Mouse (Mus musculus): Measurements from ENCODE around the gene Shisa3. TPM values are rescaled to one million over a fixed set of nuclear protein-coding genes. Genes with fewer than 3 reads are reported as not detected.

Gene Shisa3
- 10.0 and 13.2 TPM in 2 replicates for polyA plus RNA-seq (2014; fragmentation: Nextera tagmentation; extraction: Ambion mirVana)

GRCm38 (mm10) chr5:67607804-67608673, at the start of gene Shisa3:
Shisa3 (plus strand) TSS chr5:67607882.
- Histone ChIP-seq H3K4me1 (ENCODE audit: control insufficient read depth, insufficient read depth, low read length) (peaks cover 5% of the 10 kb centered on the region), H3K27ac (ENCODE audit: low read depth, low read length) (no peak within 1 kb of the TSS), H3K4me2 (ENCODE audit: low read depth) (peak within 1 kb of the TSS; percentile 89), H3K27me3 (ENCODE audit: control insufficient read depth, insufficient read depth, low read length) (peaks cover 40% of the 10 kb centered on the region), H3K36me3 (ENCODE audit: control insufficient read depth, insufficient read depth, low read length) (no peaks in the 10 kb centered on the region), H3K4me3 (ENCODE audit: low read depth, low read length) (peak within 1 kb of the TSS; percentile 57), H3K9me3 (ENCODE audit: control insufficient read depth, low read length) (no peaks in the 10 kb centered on the region), H3K9ac (ENCODE audit: low read length) (peak within 1 kb of the TSS; percentile 60)
- WGBS: under 1% methylated on average over 81 of the region's 86 CpGs
- ATAC-seq (ENCODE audit: insufficient read depth, low FRiP score, low TSS enrichment): peak; percentile 66
- DNase-seq (ENCODE audit: low spot score): peak; percentile 72

DNA sequence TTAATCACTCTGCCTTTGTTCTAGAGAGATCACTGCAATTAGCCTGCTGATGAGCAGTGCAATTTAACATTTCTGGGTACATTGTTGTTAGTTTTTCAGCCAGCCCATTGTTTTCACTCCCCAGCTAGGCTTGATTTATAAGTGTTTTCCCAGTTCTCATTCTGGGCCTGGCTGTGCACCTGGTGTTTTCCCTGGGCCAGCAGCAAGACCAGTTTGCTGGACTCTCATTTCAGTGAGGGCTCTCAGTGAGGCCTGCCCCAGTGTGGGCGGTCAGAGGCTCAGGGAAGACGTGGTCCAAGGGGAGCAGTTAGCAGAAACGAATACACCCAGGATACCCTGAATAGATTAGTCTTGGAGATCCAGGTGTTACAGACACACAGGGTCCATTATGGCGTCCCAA, 49.0 kb upstream of the Shisa3 start:
- DNase-seq (ENCODE audit: low spot score) (no peak), ATAC-seq (ENCODE audit: insufficient read depth, low FRiP score, low TSS enrichment) (no peak)
- H3K9ac ChIP-seq (ENCODE audit: low read length): no peak overlapping the region
- no peaks in the 10 kb centered on the region for H3K9me3 ChIP-seq (ENCODE audit: control insufficient read depth, low read length)
- 44% methylated on average over 4 of the region's 4 CpGs for WGBS
- no peak overlapping the region for H3K4me2 ChIP-seq (ENCODE audit: low read depth)
- no peak overlapping the region for H3K4me3 ChIP-seq (ENCODE audit: low read depth, low read length)
- no peaks in the 10 kb centered on the region for H3K36me3 ChIP-seq (ENCODE audit: control insufficient read depth, insufficient read depth, low read length)
- no peaks in the 10 kb centered on the region for H3K4me1 ChIP-seq (ENCODE audit: control insufficient read depth, insufficient read depth, low read length)
- H3K27ac ChIP-seq (ENCODE audit: low read depth, low read length): no peak overlapping the region
- no peaks in the 10 kb centered on the region for H3K27me3 ChIP-seq (ENCODE audit: control insufficient read depth, insufficient read depth, low read length)

- Histone ChIP-seq H3K9me3 (ENCODE audit: control insufficient read depth, low read length) (no peaks in the 10 kb centered on the region), H3K9ac (ENCODE audit: low read length) (no peak overlapping the region), H3K36me3 (ENCODE audit: control insufficient read depth, insufficient read depth, low read length) (no peaks in the 10 kb centered on the region), H3K4me3 (ENCODE audit: low read depth, low read length) (no peak overlapping the region), H3K4me2 (ENCODE audit: low read depth) (no peak overlapping the region), H3K27me3 (ENCODE audit: control insufficient read depth, insufficient read depth, low read length) (no peaks in the 10 kb centered on the region), H3K27ac (ENCODE audit: low read depth, low read length) (no peak overlapping the region), H3K4me1 (ENCODE audit: control insufficient read depth, insufficient read depth, low read length) (no peaks in the 10 kb centered on the region)
- DNase-seq (ENCODE audit: low spot score) (no peak), ATAC-seq (ENCODE audit: insufficient read depth, low FRiP score, low TSS enrichment) (no peak)
- WGBS: 85% methylated on average over 3 of the region's 3 CpGs
Observed at GRCm38 (mm10) chr5:67559063-67559462, 48.6 kb upstream of the Shisa3 start.

GRCm38 (mm10) chr5:67572552-67573155, 35.0 kb upstream of the Shisa3 start:
- Histone ChIP-seq H3K4me1 (ENCODE audit: control insufficient read depth, insufficient read depth, low read length) (no peaks in the 10 kb centered on the region), H3K36me3 (ENCODE audit: control insufficient read depth, insufficient read depth, low read length) (no peaks in the 10 kb centered on the region), H3K27me3 (ENCODE audit: control insufficient read depth, insufficient read depth, low read length) (no peaks in the 10 kb centered on the region), H3K9ac (ENCODE audit: low read length) (no peak overlapping the region), H3K4me3 (ENCODE audit: low read depth, low read length) (no peak overlapping the region), H3K27ac (ENCODE audit: low read depth, low read length) (no peak overlapping the region), H3K9me3 (ENCODE audit: control insufficient read depth, low read length) (no peaks in the 10 kb centered on the region), H3K4me2 (ENCODE audit: low read depth) (no peak overlapping the region)
- ATAC-seq (ENCODE audit: insufficient read depth, low FRiP score, low TSS enrichment): no peak
- WGBS: 74% methylated on average over 6 of the region's 6 CpGs
- no peak for DNase-seq (ENCODE audit: low spot score)

DNA sequence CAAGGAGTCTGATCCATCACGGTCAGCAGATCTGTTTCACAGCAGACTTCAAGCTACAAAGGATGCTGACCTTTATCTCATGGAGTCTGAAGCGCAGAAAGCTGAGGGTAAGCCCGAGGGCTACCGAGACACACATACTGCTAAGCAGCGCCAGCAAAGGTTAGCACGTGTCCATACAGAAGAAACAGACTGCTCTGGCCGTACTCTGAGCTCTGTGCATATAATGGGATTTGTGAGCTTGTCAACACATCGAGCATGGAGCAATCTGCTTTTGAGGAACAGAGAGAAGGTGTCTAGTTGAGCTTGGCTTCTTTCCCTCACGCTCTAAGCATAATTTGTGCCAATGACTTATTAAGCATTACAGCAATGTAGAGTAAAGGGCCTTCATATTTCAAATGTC, 33.6 kb upstream of the Shisa3 start:
- Histone ChIP-seq H3K9me3 (ENCODE audit: control insufficient read depth, low read length) (no peaks in the 10 kb centered on the region), H3K4me1 (ENCODE audit: control insufficient read depth, insufficient read depth, low read length) (no peaks in the 10 kb centered on the region), H3K4me2 (ENCODE audit: low read depth) (no peak overlapping the region), H3K9ac (ENCODE audit: low read length) (no peak overlapping the region), H3K4me3 (ENCODE audit: low read depth, low read length) (no peak overlapping the region), H3K36me3 (ENCODE audit: control insufficient read depth, insufficient read depth, low read length) (no peaks in the 10 kb centered on the region), H3K27me3 (ENCODE audit: control insufficient read depth, insufficient read depth, low read length) (no peaks in the 10 kb centered on the region), H3K27ac (ENCODE audit: low read depth, low read length) (no peak overlapping the region)
- WGBS: 87% methylated on average over 9 of the region's 9 CpGs
- no peak for ATAC-seq (ENCODE audit: insufficient read depth, low FRiP score, low TSS enrichment)
- DNase-seq (ENCODE audit: low spot score): no peak

DNA sequence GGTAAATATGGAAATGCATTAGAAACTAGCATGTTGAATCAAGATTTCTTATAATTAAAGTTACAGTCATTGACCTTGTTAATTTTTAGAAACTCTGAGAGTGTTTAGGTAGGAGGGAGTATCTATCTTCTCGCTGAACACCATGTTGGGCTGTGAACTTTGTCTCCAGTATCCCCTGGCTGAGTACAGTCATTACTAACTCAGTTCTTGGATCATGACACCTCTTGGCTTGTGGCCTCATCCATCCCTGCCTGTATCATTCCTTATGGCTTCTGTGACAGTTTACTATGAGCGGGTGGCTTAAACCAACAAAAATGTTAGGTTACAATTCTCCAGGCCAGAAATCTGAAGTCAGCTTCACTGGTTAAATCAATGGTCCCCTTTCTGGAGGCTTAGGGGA, 32.0 kb upstream of the Shisa3 start:
- no peak overlapping the region for H3K4me2 ChIP-seq (ENCODE audit: low read depth)
- DNase-seq (ENCODE audit: low spot score): no peak
- H3K4me3 ChIP-seq (ENCODE audit: low read depth, low read length): no peak overlapping the region
- WGBS: 95% methylated on average over 2 of the region's 2 CpGs
- no peaks in the 10 kb centered on the region for H3K27me3 ChIP-seq (ENCODE audit: control insufficient read depth, insufficient read depth, low read length)
- no peak for ATAC-seq (ENCODE audit: insufficient read depth, low FRiP score, low TSS enrichment)
- no peak overlapping the region for H3K9ac ChIP-seq (ENCODE audit: low read length)
- H3K4me1 ChIP-seq (ENCODE audit: control insufficient read depth, insufficient read depth, low read length): no peaks in the 10 kb centered on the region
- no peaks in the 10 kb centered on the region for H3K9me3 ChIP-seq (ENCODE audit: control insufficient read depth, low read length)
- H3K27ac ChIP-seq (ENCODE audit: low read depth, low read length): no peak overlapping the region
- no peaks in the 10 kb centered on the region for H3K36me3 ChIP-seq (ENCODE audit: control insufficient read depth, insufficient read depth, low read length)

DNA sequence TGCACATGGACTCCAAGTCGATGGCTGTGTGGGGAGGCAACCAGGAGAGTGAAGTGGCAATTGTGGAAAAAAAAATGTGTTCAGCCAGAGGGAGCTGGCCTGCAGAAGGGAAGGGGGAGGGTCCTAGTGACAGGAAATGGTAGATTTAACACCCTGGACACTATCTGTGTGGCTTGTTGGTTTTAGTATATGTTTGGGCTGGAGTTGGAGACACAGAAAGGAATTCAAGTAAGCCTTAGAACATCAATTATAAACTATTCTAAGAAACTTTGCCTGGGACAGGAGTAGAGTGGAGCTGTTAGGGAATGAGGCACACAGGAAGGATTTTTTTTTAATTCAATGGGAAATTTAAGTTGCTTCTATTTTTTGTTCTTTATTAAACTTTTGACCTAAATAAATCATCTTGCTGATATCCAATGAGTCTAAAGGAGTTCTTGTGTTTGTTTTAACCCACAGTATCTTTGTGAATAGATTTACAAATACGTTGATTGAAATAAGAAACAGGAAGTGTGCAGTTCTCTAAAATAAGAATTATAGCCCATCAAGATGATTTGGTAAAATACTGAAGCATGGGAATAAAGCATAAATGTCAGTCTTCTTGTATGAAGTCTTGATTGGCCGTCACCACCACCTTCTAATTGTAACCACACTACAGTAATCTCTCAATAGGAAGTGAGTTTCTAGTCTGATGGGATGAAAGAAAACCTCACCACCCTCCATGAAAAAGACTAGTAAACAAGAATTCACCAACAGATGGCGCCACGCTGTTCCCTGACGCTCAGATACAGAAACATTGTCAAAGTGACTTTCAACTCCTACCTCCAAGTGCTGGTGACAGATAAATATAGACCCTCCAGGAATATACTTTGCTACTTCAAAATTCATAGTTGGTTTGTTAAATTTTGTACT, 27.7 kb upstream of the Shisa3 start:
- Histone ChIP-seq H3K9ac (ENCODE audit: low read length) (no peak overlapping the region), H3K36me3 (ENCODE audit: control insufficient read depth, insufficient read depth, low read length) (no peaks in the 10 kb centered on the region), H3K27ac (ENCODE audit: low read depth, low read length) (no peak overlapping the region), H3K4me2 (ENCODE audit: low read depth) (no peak overlapping the region), H3K9me3 (ENCODE audit: control insufficient read depth, low read length) (no peaks in the 10 kb centered on the region), H3K27me3 (ENCODE audit: control insufficient read depth, insufficient read depth, low read length) (no peaks in the 10 kb centered on the region), H3K4me3 (ENCODE audit: low read depth, low read length) (no peak overlapping the region), H3K4me1 (ENCODE audit: control insufficient read depth, insufficient read depth, low read length) (no peaks in the 10 kb centered on the region)
- ATAC-seq (ENCODE audit: insufficient read depth, low FRiP score, low TSS enrichment) (no peak), DNase-seq (ENCODE audit: low spot score) (no peak)
- 54% methylated on average over 6 of the region's 6 CpGs for WGBS

GRCm38 (mm10) chr5:67595070-67595469, 12.6 kb upstream of the Shisa3 start:
- ATAC-seq (ENCODE audit: insufficient read depth, low FRiP score, low TSS enrichment): no peak
- no peak overlapping the region for H3K4me3 ChIP-seq (ENCODE audit: low read depth, low read length)
- no peak overlapping the region for H3K9ac ChIP-seq (ENCODE audit: low read length)
- no peaks in the 10 kb centered on the region for H3K27me3 ChIP-seq (ENCODE audit: control insufficient read depth, insufficient read depth, low read length)
- no peaks in the 10 kb centered on the region for H3K4me1 ChIP-seq (ENCODE audit: control insufficient read depth, insufficient read depth, low read length)
- no peaks in the 10 kb centered on the region for H3K36me3 ChIP-seq (ENCODE audit: control insufficient read depth, insufficient read depth, low read length)
- no peak overlapping the region for H3K4me2 ChIP-seq (ENCODE audit: low read depth)
- H3K9me3 ChIP-seq (ENCODE audit: control insufficient read depth, low read length): no peaks in the 10 kb centered on the region
- no peak for DNase-seq (ENCODE audit: low spot score)
- 87% methylated on average over 1 of the region's 1 CpGs for WGBS
- no peak overlapping the region for H3K27ac ChIP-seq (ENCODE audit: low read depth, low read length)
